Mouse (Mus musculus): Measurements from ENCODE around the gene Ints6. TPM values are rescaled to one million over a fixed set of nuclear protein-coding genes. Genes with fewer than 3 reads are reported as not detected.

Ints6 gene
- 4.2 and 8.5 TPM in 2 replicates for polyA plus RNA-seq (2012; rRNA removed; ENCODE audit: low replicate concordance)

DNA sequence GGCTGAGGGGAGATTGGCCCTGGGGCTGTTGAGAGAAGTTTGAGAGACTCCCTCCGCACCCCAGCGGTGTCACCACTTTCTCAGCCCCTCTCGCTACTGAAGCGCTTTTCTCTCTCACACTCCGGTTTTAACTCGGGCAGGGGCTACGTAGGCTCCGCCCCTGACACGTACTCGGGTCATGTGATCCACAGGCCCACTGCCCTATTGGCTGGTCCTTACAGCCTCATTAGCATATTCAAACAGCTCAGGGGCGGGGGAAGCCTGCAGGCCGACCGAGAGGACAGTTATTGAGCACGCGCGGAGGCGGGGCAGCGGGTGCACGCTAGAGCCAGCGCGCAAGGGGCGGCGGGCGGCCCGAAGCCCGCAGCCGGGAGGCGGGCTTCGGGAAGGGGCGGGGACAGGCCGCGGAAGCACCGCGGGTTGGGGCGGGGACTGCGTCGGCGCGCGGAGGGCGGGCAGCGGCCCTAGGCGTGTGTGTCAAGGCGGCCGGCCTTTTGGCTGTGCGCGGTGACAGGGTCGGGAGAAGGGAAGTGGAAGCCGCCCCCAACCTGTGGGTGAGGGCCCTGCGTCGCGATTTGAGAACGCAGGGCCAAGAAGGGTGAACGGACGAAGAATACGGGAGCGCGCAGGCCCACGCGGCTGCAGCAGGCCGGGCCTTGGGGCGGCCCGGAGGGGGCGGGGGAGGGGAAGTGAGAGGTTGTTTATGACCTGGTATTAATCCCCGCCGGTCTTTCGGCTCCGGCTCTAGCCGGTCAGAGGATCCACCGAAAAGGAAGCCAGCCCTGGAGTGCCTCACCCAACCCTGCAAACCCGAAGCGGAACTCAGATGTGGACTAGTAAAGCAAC is at the start of gene Ints6:
Gene Ints6, minus strand, starts transcription at position 134 of the 846 bp plus-strand sequence.

DNA sequence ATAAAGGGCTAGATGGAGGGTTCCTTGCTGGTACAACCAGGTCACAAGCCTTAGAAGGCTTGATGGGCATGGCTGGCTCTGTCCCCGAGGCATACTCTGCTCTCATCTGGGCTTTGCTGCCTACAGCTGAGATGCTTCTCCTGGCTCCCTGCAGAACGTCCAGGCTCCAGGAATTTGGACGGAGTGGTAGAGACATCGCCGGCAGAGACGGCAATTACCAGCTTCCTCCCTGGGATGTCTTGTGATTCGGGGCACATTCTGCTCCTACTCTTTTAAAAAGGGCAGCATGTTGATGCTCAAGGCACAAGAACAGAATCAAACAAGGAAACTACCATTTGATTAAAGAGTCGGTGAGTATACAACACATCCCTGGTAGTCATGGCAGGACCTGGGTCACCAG is 97.6 kb downstream of the Ints6 start, which contains the start of gene Serpine3:
Gene Serpine3, plus strand, starts transcription at position 301 of the 400 bp plus-strand sequence.

Other genes with a start within 250 kb of the Ints6 start
- gene Fam124a, start 205.4 kb downstream of the Ints6 start, polyA plus RNA-seq (2012; rRNA removed; ENCODE audit: low replicate concordance) = 22.8 and 27.7 TPM in 2 replicates
- not detected in 2 replicates for gene Gm4131, start 194.2 kb downstream of the Ints6 start, polyA plus RNA-seq (2012; rRNA removed; ENCODE audit: low replicate concordance)
- not detected in 2 replicates for gene Serpine3, start 97.5 kb downstream of the Ints6 start, polyA plus RNA-seq (2012; rRNA removed; ENCODE audit: low replicate concordance)
- 9.6 and 14.3 TPM in 2 replicates for gene Wdfy2, start 76.5 kb upstream of the Ints6 start, polyA plus RNA-seq (2012; rRNA removed; ENCODE audit: low replicate concordance)
- gene Defb48, start 223.3 kb upstream of the Ints6 start, polyA plus RNA-seq (2012; rRNA removed; ENCODE audit: low replicate concordance) = 0.82 and 6.6 TPM in 2 replicates
- gene Defb47, start 236.9 kb upstream of the Ints6 start, polyA plus RNA-seq (2012; rRNA removed; ENCODE audit: low replicate concordance) = 3.1 TPM in 1 of 2 replicates, not detected in the other